Comparison of ENCODE assay signal across 8 mouse cellular contexts in the genomic region with DNA sequence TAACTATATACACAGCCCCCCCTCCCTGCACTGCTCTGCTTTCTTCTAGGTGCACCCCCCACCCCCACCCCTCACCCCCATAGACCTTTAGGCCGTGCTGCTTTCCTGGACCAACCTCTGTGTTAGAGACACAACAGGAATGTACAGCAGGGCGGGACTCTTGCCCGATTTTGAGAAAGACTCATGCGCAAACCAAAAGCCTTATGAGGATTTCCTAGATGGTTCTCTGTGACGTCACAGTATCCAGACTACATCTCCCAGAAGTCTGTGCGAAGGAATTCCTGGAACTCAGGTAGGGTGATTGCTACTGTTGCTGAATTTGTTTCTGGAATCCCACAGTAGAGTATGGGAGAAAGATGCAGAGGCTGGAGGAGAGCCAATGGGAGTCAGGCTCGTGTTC. TPM values are rescaled to one million over a fixed set of nuclear protein-coding genes. Genes with fewer than 3 reads are reported as not detected.
DNase-seq lines count a peak whose midpoint lies in the region; ATAC-seq and TF ChIP-seq lines count a peak whose summit lies in the region.

A gene (minus strand): TSS at position 153 of the 400 bp plus-strand sequence.

- WGBS in embryonic facial prominence, embryonic 11.5 days: 45% methylated on average over 7 of the region's 7 CpGs
- 43% methylated on average over 7 of the region's 7 CpGs for WGBS in embryonic facial prominence, embryonic 10.5 days
- 53% methylated on average over 7 of the region's 7 CpGs for WGBS in hindbrain, postnatal 0 days

- H3K27ac ChIP-seq in embryonic facial prominence, embryonic 11.5 days (replicated peaks; ENCODE audit: low read depth, low read length): no peak within 1 kb of the TSS
- H3K27ac ChIP-seq in embryonic facial prominence, embryonic 10.5 days (replicated peaks): no peak within 1 kb of the TSS
- H3K27ac ChIP-seq in hindbrain, postnatal 0 days: no peak within 1 kb of the TSS

- H3K36me3 ChIP-seq in embryonic facial prominence, embryonic 11.5 days (replicated peaks; ENCODE audit: control insufficient read depth, insufficient read depth, low read depth, low read length): no peaks in the 10 kb centered on the region
- no peaks in the 10 kb centered on the region for H3K36me3 ChIP-seq in embryonic facial prominence, embryonic 10.5 days (replicated peaks)
- H3K36me3 ChIP-seq in E14TG2a.4 (ENCODE audit: insufficient read depth, low read length): no peaks in the 10 kb centered on the region
- no peaks in the 10 kb centered on the region for H3K36me3 ChIP-seq in hindbrain, postnatal 0 days (ENCODE audit: insufficient read depth, low read length)

- H3K4me1 ChIP-seq in embryonic facial prominence, embryonic 11.5 days (ENCODE audit: control insufficient read depth, insufficient read depth, low read length): no peaks in the 10 kb centered on the region
- no peaks in the 10 kb centered on the region for H3K4me1 ChIP-seq in embryonic facial prominence, embryonic 10.5 days
- H3K4me1 ChIP-seq in E14TG2a.4 (replicated peaks; ENCODE audit: low read depth, low read length): peaks cover 12% of the 10 kb centered on the region
- H3K4me1 ChIP-seq in hindbrain, postnatal 0 days (ENCODE audit: insufficient read depth, low read length): no peaks in the 10 kb centered on the region

- no peak within 1 kb of the TSS for H3K4me2 ChIP-seq in embryonic facial prominence, embryonic 11.5 days (ENCODE audit: low read depth, low read length)
- H3K4me2 ChIP-seq in hindbrain, postnatal 0 days (ENCODE audit: low read depth, low read length): 0 out of 2 replicates have a peak within 1 kb of the TSS, but pooled peaks have one; percentile 2

- no peaks in the 10 kb centered on the region for H3K9me3 ChIP-seq in embryonic facial prominence, embryonic 11.5 days (replicated peaks; ENCODE audit: control insufficient read depth, low read length)
- no peaks in the 10 kb centered on the region for H3K9me3 ChIP-seq in embryonic facial prominence, embryonic 10.5 days
- H3K9me3 ChIP-seq in E14TG2a.4 (ENCODE audit: low read length): no peaks in the 10 kb centered on the region
- H3K9me3 ChIP-seq in hindbrain, postnatal 0 days (ENCODE audit: low read length): no peaks in the 10 kb centered on the region

- no peaks in the 10 kb centered on the region for H3K27me3 ChIP-seq in embryonic facial prominence, embryonic 11.5 days (ENCODE audit: control insufficient read depth, insufficient read depth, low read length)
- H3K27me3 ChIP-seq in embryonic facial prominence, embryonic 10.5 days (replicated peaks; ENCODE audit: low read depth, poor library complexity, severe bottlenecking): no peaks in the 10 kb centered on the region
- H3K27me3 ChIP-seq in E14TG2a.4 (ENCODE audit: insufficient read depth, low read length): no peaks in the 10 kb centered on the region
- H3K27me3 ChIP-seq in hindbrain, postnatal 0 days (ENCODE audit: insufficient read depth, low read length): no peaks in the 10 kb centered on the region

- H3K9ac ChIP-seq in embryonic facial prominence, embryonic 11.5 days (replicated peaks; ENCODE audit: low read length): no peak within 1 kb of the TSS
- H3K9ac ChIP-seq in hindbrain, postnatal 0 days (replicated peaks; ENCODE audit: low read length): no peak within 1 kb of the TSS

- no peak within 1 kb of the TSS for H3K4me3 ChIP-seq in embryonic facial prominence, embryonic 11.5 days (ENCODE audit: low read depth, low read length)
- no peak within 1 kb of the TSS for H3K4me3 ChIP-seq in embryonic facial prominence, embryonic 10.5 days
- H3K4me3 ChIP-seq in E14TG2a.4 (replicated peaks; ENCODE audit: low read length): peak within 1 kb of the TSS; percentile 48
- H3K4me3 ChIP-seq in hindbrain, postnatal 0 days (ENCODE audit: low read length): no peak within 1 kb of the TSS

- ATAC-seq in embryonic facial prominence, embryonic 11.5 days (replicated peaks; ENCODE audit: insufficient number of reproducible peaks, low FRiP score, low TSS enrichment, low read depth): no peak
- ATAC-seq in hindbrain, postnatal 0 days: peak; percentile 56; the same call in 1 of the 2 replicates

- no peak for TF ChIP-seq CTCF in E14TG2a.4 (conservative IDR thresholded peaks at IDR 0.05; ENCODE audit: low read length)
- TF ChIP-seq CTCF in hindbrain, postnatal 0 days (IDR thresholded peaks at IDR 0.05; ENCODE audit: low read depth): no peak

- DNase-seq in embryonic facial prominence, embryonic 11.5 days (ENCODE audit: low spot score): peak; percentile 38
- DNase-seq in embryonic facial prominence, embryonic 10.5 days (ENCODE audit: low spot score): no peak
- DNase-seq in hindbrain, postnatal 0 days (ENCODE audit: low spot score): peak; percentile 42
- peak; percentile 2 to 52 for DNase-seq in left cerebral cortex, adult 8-10 months (ENCODE audit: low spot score in 2 of 2)
- peak; percentile 2 to 10 for DNase-seq in right cerebral cortex, postnatal 36 days (ENCODE audit: low spot score in 2 of 2)
- DNase-seq in heart, adult 8-10 months (ENCODE audit: low spot score): no peak
- no peak for DNase-seq in thymus, postnatal 0 days (ENCODE audit: low spot score)

RNA-seq across cellular contexts. Expression of the gene that starts here (rescaled TPM):
- polyA plus RNA-seq in embryonic facial prominence, embryonic 11.5 days (2014; fragmentation: Nextera tagmentation; extraction: Ambion mirVana): 2.1 and 2.9 TPM in 2 replicates
- polyA plus RNA-seq in embryonic facial prominence, embryonic 10.5 days (2016; fragmentation: Nextera tagmentation; extraction: Ambion mirVana): 1.2 and 1.6 TPM in 2 replicates
- total RNA-seq in hindbrain, postnatal 0 days (2014; rRNA removed): 5.2 and 11.1 TPM in 2 replicates
- polyA plus RNA-seq in hindbrain, postnatal 0 days (2015; fragmentation: Nextera tagmentation; extraction: Ambion mirVana): 3.2 and 4.3 TPM in 2 replicates
- 10 to 100 TPM; 20.2 to 26.6 (median 22.9) TPM for total RNA-seq in left cerebral cortex, adult 8-10 months (2022)
- total RNA-seq in heart, adult 8-10 months (2022): 1 to 10 TPM; 1.3 to 1.8 (median 1.5) TPM
- 1.6 and 1.7 TPM in 2 replicates for polyA plus RNA-seq in thymus, postnatal 0 days (2015; fragmentation: Nextera tagmentation; extraction: Ambion mirVana)

Comparison
In these comparisons a context has a peak if more than half of its experiments do, and no peak if none do; other contexts are left out.
1. DNase-seq: peak in embryonic facial prominence, embryonic 11.5 days (single experiment), hindbrain, postnatal 0 days (single experiment), left cerebral cortex, adult 8-10 months (2 of 2) and right cerebral cortex, postnatal 36 days (2 of 2); none in embryonic facial prominence, embryonic 10.5 days (single experiment), heart, adult 8-10 months (single experiment) and thymus, postnatal 0 days (single experiment).